Mouse (Mus musculus) MEL (cell line): Measurements from ENCODE around the gene Gm38431. TPM values are rescaled to one million over a fixed set of nuclear protein-coding genes. Genes with fewer than 3 reads are reported as not detected.

Experiments
- DNase-seq: peaks from one replicate; pipeline ENCODE4 v3.0.0; 2011; ENCODE audit warnings: low read depth, low spot score
- H3K27ac ChIP-seq: 2 replicates; pipeline ENCODE4 v1.5.1; 2012; ENCODE audit warnings: low read depth, mild to moderate bottlenecking, control low read depth, low read length, moderate library complexity; ENCODE audit not compliant: control insufficient read depth
- H3K27me3 ChIP-seq, 2 experiments: fragments of 150-350 bp in 1 of 2; sonication (generic) in 1 of 2; 2 replicates each; pipeline ENCODE4 v1.6.1; 2012; ENCODE audit warnings: low read length in 2 of 2, mild to moderate bottlenecking in 2 of 2, improper control_type of control experiment in 1 of 2, moderate library complexity in 1 of 2; ENCODE audit not compliant: insufficient read depth in 2 of 2, control insufficient read depth in 1 of 2
- H3K36me3 ChIP-seq, 2 experiments: 2 replicates each; pipeline ENCODE4 v1.6.1; 2012 to 2014; ENCODE audit warnings: low read length in 2 of 2, improper control_type of control experiment in 1 of 2, inconsistent platforms in 1 of 2, mild to moderate bottlenecking in 1 of 2; ENCODE audit not compliant: insufficient read depth in 2 of 2, control insufficient read depth in 1 of 2
- H3K4me1 ChIP-seq, 2 experiments: fragments of 150-350 bp in 1 of 2; sonication (generic) in 1 of 2; 2 replicates each; pipeline ENCODE4 v1.6.1; 2012; ENCODE audit warnings: low read length in 2 of 2, improper control_type of control experiment in 1 of 2, mild to moderate bottlenecking in 1 of 2; ENCODE audit not compliant: insufficient read depth in 2 of 2, control insufficient read depth in 1 of 2
- H3K4me3 ChIP-seq, 2 experiments: fragments of 150-350 bp in 1 of 2; sonication (generic) in 1 of 2; 2 replicates each; pipeline ENCODE4 v1.5.1; 2012; ENCODE audit warnings: low read depth in 2 of 2, low read length in 2 of 2, mild to moderate bottlenecking in 2 of 2, moderate library complexity in 2 of 2, control low read depth in 1 of 2, improper control_type of control experiment in 1 of 2; ENCODE audit not compliant: control insufficient read depth in 1 of 2, insufficient read depth in 1 of 2
- H3K79me2 ChIP-seq: 2 replicates; pipeline ENCODE4 v1.6.1; 2012; ENCODE audit warnings: mild to moderate bottlenecking, low read length, moderate library complexity; ENCODE audit not compliant: control insufficient read depth, poor library complexity, insufficient read depth
- H3K9ac ChIP-seq: 2 replicates; pipeline ENCODE4 v1.6.1; 2012; ENCODE audit warnings: low read depth, mild to moderate bottlenecking, control low read depth, low read length, moderate library complexity; ENCODE audit not compliant: control insufficient read depth, poor library complexity, severe bottlenecking
- H3K9me3 ChIP-seq: fragments of 150-350 bp; sonication (generic); replicated peaks from 2 replicates; pipeline ENCODE4 v1.6.1; 2012; ENCODE audit warnings: mild to moderate bottlenecking, low read length, improper control_type of control experiment, moderate library complexity; ENCODE audit not compliant: insufficient read depth
- BHLHE40 ChIP-seq: IDR thresholded peaks from 2 replicates; pipeline ENCODE4 v1.6.1; 2012; ENCODE audit warnings: low read depth, mild to moderate bottlenecking, inconsistent platforms, low read length, improper control_type of control experiment, borderline replicate concordance
- CHD1 ChIP-seq: IDR thresholded peaks from 2 replicates; pipeline ENCODE4 v1.6.1; 2012; ENCODE audit warnings: low read depth, mild to moderate bottlenecking, inconsistent platforms, low read length, improper control_type of control experiment
- CHD2 ChIP-seq: IDR thresholded peaks from 2 replicates; pipeline ENCODE4 v1.6.1; 2011; ENCODE audit warnings: low read length, improper control_type of control experiment
- CTCF ChIP-seq, 3 experiments: IDR thresholded peaks in 2 of 3; conservative IDR thresholded peaks in 1 of 3; 2 replicates each; pipeline ENCODE4 v1.5.1; 2011 to 2012; ENCODE audit warnings: low read length in 3 of 3, low read depth in 2 of 3, mild to moderate bottlenecking in 2 of 3, improper control_type of control experiment in 1 of 3, inconsistent platforms in 1 of 3, mixed read lengths in 1 of 3, moderate library complexity in 1 of 3; ENCODE audit not compliant: control insufficient read depth in 1 of 3, insufficient read depth in 1 of 3, poor library complexity in 1 of 3, severe bottlenecking in 1 of 3
- E2F4 ChIP-seq: IDR thresholded peaks from 2 replicates; pipeline ENCODE4 v1.6.1; 2011; ENCODE audit warnings: low read depth, low read length, improper control_type of control experiment, borderline replicate concordance
- ELF1 ChIP-seq: IDR thresholded peaks from 2 replicates; pipeline ENCODE4 v1.6.1; 2014; ENCODE audit warnings: low read depth, mild to moderate bottlenecking, inconsistent platforms, low read length, improper control_type of control experiment, moderate library complexity
- EP300 ChIP-seq, 2 experiments: IDR thresholded peaks; 2 replicates each; pipeline ENCODE4 v1.6.1; 2011; ENCODE audit warnings: improper control_type of control experiment in 2 of 2, low read length in 2 of 2, low read depth in 1 of 2, mild to moderate bottlenecking in 1 of 2
- ETS1 ChIP-seq: IDR thresholded peaks from 2 replicates; pipeline ENCODE4 v1.6.1; 2012; ENCODE audit warnings: low read depth, mild to moderate bottlenecking, inconsistent platforms, low read length, improper control_type of control experiment, moderate library complexity
- GATA1 ChIP-seq: IDR thresholded peaks from 2 replicates; pipeline ENCODE4 v1.6.1; 2011; ENCODE audit warnings: low read depth, low read length, improper control_type of control experiment
- HCFC1 ChIP-seq: IDR thresholded peaks from 2 replicates; pipeline ENCODE4 v1.6.1; 2012; ENCODE audit warnings: low read depth, mild to moderate bottlenecking, inconsistent platforms, low read length, improper control_type of control experiment, moderate library complexity
- JUND ChIP-seq: IDR thresholded peaks from 2 replicates; pipeline ENCODE4 v1.6.1; 2011; ENCODE audit warnings: low read depth, mild to moderate bottlenecking, improper control_type of control experiment, low read length
- KAT2A ChIP-seq: conservative IDR thresholded peaks from 2 replicates; pipeline ENCODE4 v1.6.1; 2012; ENCODE audit warnings: low read depth, low read length, improper control_type of control experiment, inconsistent platforms
- MAFK ChIP-seq: IDR thresholded peaks from 2 replicates; pipeline ENCODE4 v1.6.1; 2011; ENCODE audit warnings: low read depth, mild to moderate bottlenecking, low read length, improper control_type of control experiment, borderline replicate concordance
- MAX ChIP-seq: IDR thresholded peaks from 2 replicates; pipeline ENCODE4 v1.6.1; 2011; ENCODE audit warnings: low read length, improper control_type of control experiment
- MAZ ChIP-seq: IDR thresholded peaks from 2 replicates; pipeline ENCODE4 v1.6.1; 2012; ENCODE audit warnings: low read depth, mild to moderate bottlenecking, inconsistent platforms, low read length, improper control_type of control experiment
- MEF2A ChIP-seq: IDR thresholded peaks from 2 replicates; pipeline ENCODE4 v1.6.1; 2014; ENCODE audit warnings: low read depth, mild to moderate bottlenecking, inconsistent platforms, low read length, improper control_type of control experiment; ENCODE audit not compliant: poor library complexity, insufficient replicate concordance, severe bottlenecking; ENCODE audit errors: extremely low read depth
- MXI1 ChIP-seq: IDR thresholded peaks from 2 replicates; pipeline ENCODE4 v1.6.1; 2011; ENCODE audit warnings: mild to moderate bottlenecking, low read depth, low read length, improper control_type of control experiment
- MYC ChIP-seq: IDR thresholded peaks from 2 replicates; pipeline ENCODE4 v1.6.1; 2011; ENCODE audit warnings: low read depth, mild to moderate bottlenecking, low read length, improper control_type of control experiment, moderate library complexity
- NELFE ChIP-seq: IDR thresholded peaks from 2 replicates; pipeline ENCODE4 v1.6.1; 2011; ENCODE audit warnings: low read depth, low read length, improper control_type of control experiment
- NRF1 ChIP-seq: IDR thresholded peaks from 2 replicates; pipeline ENCODE4 v1.6.1; 2014; ENCODE audit warnings: low read depth, mild to moderate bottlenecking, inconsistent platforms, low read length, improper control_type of control experiment, moderate library complexity; ENCODE audit not compliant: poor library complexity, insufficient read depth, severe bottlenecking
- POLR2A ChIP-seq, 2 experiments: IDR thresholded peaks; 2 replicates each; pipeline ENCODE4 v1.6.1; 2011 to 2012; ENCODE audit warnings: low read length in 2 of 2, mild to moderate bottlenecking in 2 of 2, control low read depth in 1 of 2, improper control_type of control experiment in 1 of 2, low read depth in 1 of 2, moderate library complexity in 1 of 2; ENCODE audit not compliant: control insufficient read depth in 1 of 2, insufficient read depth in 1 of 2, poor library complexity in 1 of 2
- POLR2AphosphoS2 ChIP-seq: IDR thresholded peaks from 2 replicates; pipeline ENCODE4 v1.6.1; 2011; ENCODE audit warnings: low read length, improper control_type of control experiment
- POLR2AphosphoS5 ChIP-seq: IDR thresholded peaks from 2 replicates; pipeline ENCODE4 v1.6.1; 2012; ENCODE audit warnings: low read depth, borderline replicate concordance, mild to moderate bottlenecking, inconsistent platforms, low read length, moderate library complexity, mixed read lengths
- RAD21 ChIP-seq: IDR thresholded peaks from 2 replicates; pipeline ENCODE4 v1.6.1; 2011; ENCODE audit warnings: mild to moderate bottlenecking, low read depth, low read length, improper control_type of control experiment
- SMC3 ChIP-seq: IDR thresholded peaks from 2 replicates; pipeline ENCODE4 v1.6.1; 2011; ENCODE audit warnings: low read depth, low read length, improper control_type of control experiment
- TAL1 ChIP-seq: IDR thresholded peaks from 2 replicates; pipeline ENCODE4 v1.6.1; 2012; ENCODE audit warnings: mild to moderate bottlenecking, inconsistent platforms, low read length, moderate library complexity, mixed read lengths
- TBP ChIP-seq: IDR thresholded peaks from 2 replicates; pipeline ENCODE4 v1.8.0; 2011; ENCODE audit warnings: low read depth, low read length, improper control_type of control experiment
- TCF12 ChIP-seq: IDR thresholded peaks from 2 replicates; pipeline ENCODE4 v1.6.1; 2014; ENCODE audit warnings: low read depth, mild to moderate bottlenecking, inconsistent platforms, low read length, improper control_type of control experiment, moderate library complexity
- UBTF ChIP-seq: IDR thresholded peaks from 2 replicates; pipeline ENCODE4 v1.6.1; 2012; ENCODE audit warnings: low read depth, mild to moderate bottlenecking, inconsistent platforms, low read length, improper control_type of control experiment, moderate library complexity, borderline replicate concordance; ENCODE audit not compliant: insufficient read depth
- USF2 ChIP-seq, 2 experiments: IDR thresholded peaks; 2 replicates each; pipeline ENCODE4 v1.6.1; 2011 to 2012; ENCODE audit warnings: improper control_type of control experiment in 2 of 2, low read length in 2 of 2, borderline replicate concordance in 1 of 2, inconsistent platforms in 1 of 2, low read depth in 1 of 2, mild to moderate bottlenecking in 1 of 2; ENCODE audit not compliant: insufficient read depth in 1 of 2
- ZC3H11A ChIP-seq: IDR thresholded peaks from 2 replicates; pipeline ENCODE4 v1.6.1; 2012; ENCODE audit warnings: low read depth, mild to moderate bottlenecking, inconsistent platforms, low read length, improper control_type of control experiment
- ZKSCAN1 ChIP-seq: IDR thresholded peaks from 2 replicates; pipeline ENCODE4 v1.6.1; 2012; ENCODE audit warnings: low read depth, mild to moderate bottlenecking, inconsistent platforms, low read length, improper control_type of control experiment, moderate library complexity
- ZMIZ1 ChIP-seq: IDR thresholded peaks from 2 replicates; pipeline ENCODE4 v1.6.1; 2012; ENCODE audit warnings: low read depth, mild to moderate bottlenecking, inconsistent platforms, low read length, improper control_type of control experiment, moderate library complexity
- ZNF384 ChIP-seq: IDR thresholded peaks from 2 replicates; pipeline ENCODE4 v1.6.1; 2012; ENCODE audit warnings: low read depth, mild to moderate bottlenecking, inconsistent platforms, low read length, improper control_type of control experiment
- polyA plus RNA-seq, 2 experiments: library from polyadenylated mRNA; stranded (reverse) in 1 of 2; unstranded in 1 of 2; fragments of >175 nt in 1 of 2; fragments of >200 nt in 1 of 2; gene quantifications; 2 replicates each; pipeline versions ENCODE4 v1.2.1 to v1.2.4; 2012; ENCODE audit warnings: low replicate concordance in 2 of 2, low read depth in 1 of 2; ENCODE audit not compliant: insufficient read length in 2 of 2, insufficient read depth in 1 of 2, missing spikeins in 1 of 2
- total RNA-seq: library from RNA; depleted of rRNA; stranded (reverse); fragments of 300-350 nt; gene quantifications from 2 replicates; pipeline ENCODE4 v1.2.3, GENCODE M21; 2012

Gene Gm38431
- total and polyA plus RNA-seq, 3 experiments = 38.9 to 191 (median 42.1) TPM

DNA sequence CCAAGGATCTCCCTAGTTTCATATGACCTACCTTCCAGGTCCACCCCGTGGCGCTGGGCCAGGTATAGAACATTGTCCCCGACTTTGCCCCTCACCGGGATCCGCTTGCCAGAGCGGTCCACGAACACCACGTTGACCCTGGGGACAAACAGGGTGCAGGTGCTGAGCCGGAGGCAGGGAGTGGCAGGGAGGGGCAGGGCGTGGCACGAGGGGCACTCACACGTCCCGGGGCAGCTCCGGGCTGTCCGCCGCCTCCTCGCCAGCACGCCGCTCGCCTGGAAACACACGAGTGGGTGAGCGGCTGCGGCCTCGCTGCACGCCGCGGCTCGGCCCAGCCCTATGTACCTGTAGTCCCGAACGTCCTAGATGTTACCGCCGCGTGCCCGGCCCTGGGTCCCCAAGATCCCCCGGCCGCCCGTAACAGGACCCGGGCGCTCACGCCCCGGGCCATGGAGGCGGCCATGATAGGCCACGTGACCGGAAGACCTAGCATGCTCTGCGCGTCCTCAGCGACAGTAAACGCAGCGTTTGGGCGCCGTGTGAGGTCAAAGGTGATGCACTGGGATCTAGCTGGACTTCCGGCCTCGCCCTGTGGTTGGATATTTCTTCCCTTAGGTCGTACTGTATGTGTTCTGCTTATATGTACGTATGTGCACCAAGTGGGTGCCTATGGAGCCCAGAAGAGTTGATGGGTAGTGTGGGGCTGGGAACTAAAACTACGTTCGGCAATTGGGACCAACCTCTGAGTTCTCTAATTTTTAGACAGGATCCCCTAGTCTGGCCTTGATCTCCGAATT is 18.6 kb downstream of the Gm38431 start, which contains the start of the genes Gm49373 and Fdx1l:
Gene Gm49373, minus strand, starts transcription at position 53 of the 797 bp plus-strand sequence.
Gene Fdx1l, minus strand, starts transcription at position 571 of the 797 bp plus-strand sequence.
- Histone ChIP-seq H3K9ac (peak within 1 kb of the TSS; percentile 68), H3K27ac (peak within 1 kb of the TSS; percentile 57), H3K9me3 (no peaks in the 10 kb centered on the region), H3K79me2 (peaks cover 35% of the 10 kb centered on the region), H3K4me1 (peaks cover 9 to 17% of the 10 kb centered on the region in 2 experiments; a peak in 3 of 4 replicates), H3K4me3 (peak within 1 kb of the TSS; percentile 54 to 62), H3K36me3 (peaks cover 19 to 27% of the 10 kb centered on the region in 2 experiments), H3K27me3 (no peaks in the 10 kb centered on the region)
- DNase-seq = peak; percentile 99
- TF ChIP-seq EP300 (IDR thresholded peaks at IDR 0.05; ENCODE audit: low read depth in 1 of 2, low read length in 2 of 2) (peak in 1 of 2 experiments; percentile 77; a peak in 2 of 4 replicates), POLR2AphosphoS2 (peak; percentile 100), MEF2A (peak; percentile 69; the same call in 1 of the 2 replicates), MAX (peak; percentile 100), CHD1 (peak; percentile 96), POLR2AphosphoS5 (peak; percentile 97), TBP (peak; percentile 91), ETS1 (peak; percentile 88), JUND (peak; percentile 86; the same call in 1 of the 2 replicates), BHLHE40 (peak; percentile 97), MXI1 (peak; percentile 100), ZMIZ1 (peak; percentile 98), SMC3 (no peak; the same call in none of the 2 replicates), POLR2A (IDR thresholded peaks at IDR 0.05; ENCODE audit: control insufficient read depth in 1 of 2, insufficient read depth in 1 of 2, low read depth in 1 of 2, low read length in 2 of 2, poor library complexity in 1 of 2) (peak in 1 of 2 experiments; percentile 99; a peak in 2 of 4 replicates), NELFE (peak; percentile 98), ZNF384 (no peak), TAL1 (no peak), RAD21 (no peak), GATA1 (peak; percentile 33; the same call in 1 of the 2 replicates), MYC (peak; percentile 100), NRF1 (peak; percentile 66), HCFC1 (peak; percentile 97), MAZ (peak; percentile 94), ELF1 (peak; percentile 100), MAFK (peak; percentile 77; the same call in 1 of the 2 replicates), CHD2 (peak; percentile 91), ZKSCAN1 (peak; percentile 98), TCF12 (peak; percentile 89), ZC3H11A (0 out of 2 replicates have a peak, but pooled peaks have one; percentile 6), UBTF (peak; percentile 97; the same call in 1 of the 2 replicates), E2F4 (peak; percentile 94; the same call in 1 of the 2 replicates), CTCF (IDR thresholded peaks at IDR 0.05 in 2 of 3, conservative IDR thresholded peaks at IDR 0.05 in 1 of 3; ENCODE audit: control insufficient read depth in 1 of 3, insufficient read depth in 1 of 3, low read depth in 2 of 3, low read length in 3 of 3, poor library complexity in 1 of 3, severe bottlenecking in 1 of 3) (no peak), KAT2A (peak; percentile 97), USF2 (IDR thresholded peaks at IDR 0.05; ENCODE audit: borderline replicate concordance in 1 of 2, insufficient read depth in 1 of 2, low read depth in 1 of 2, low read length in 2 of 2) (peak; percentile 92 to 98)
